Mouse (Mus musculus) MEL (cell line): Measurements from ENCODE around the gene Acot11. TPM values are rescaled to one million over a fixed set of nuclear protein-coding genes. Genes with fewer than 3 reads are reported as not detected.

Experiments used
- DNase-seq: peaks from one replicate; pipeline ENCODE4 v3.0.0; 2011; ENCODE audit warnings: low read depth, low spot score
- H3K27ac ChIP-seq: 2 replicates; pipeline ENCODE4 v1.5.1; 2012; ENCODE audit warnings: low read depth, mild to moderate bottlenecking, control low read depth, low read length, moderate library complexity; ENCODE audit not compliant: control insufficient read depth
- H3K27me3 ChIP-seq, 2 experiments: fragments of 150-350 bp in 1 of 2; sonication (generic) in 1 of 2; 2 replicates each; pipeline ENCODE4 v1.6.1; 2012; ENCODE audit warnings: low read length in 2 of 2, mild to moderate bottlenecking in 2 of 2, improper control_type of control experiment in 1 of 2, moderate library complexity in 1 of 2; ENCODE audit not compliant: insufficient read depth in 2 of 2, control insufficient read depth in 1 of 2
- H3K36me3 ChIP-seq, 2 experiments: 2 replicates each; pipeline ENCODE4 v1.6.1; 2012 to 2014; ENCODE audit warnings: low read length in 2 of 2, improper control_type of control experiment in 1 of 2, inconsistent platforms in 1 of 2, mild to moderate bottlenecking in 1 of 2; ENCODE audit not compliant: insufficient read depth in 2 of 2, control insufficient read depth in 1 of 2
- H3K4me1 ChIP-seq, 2 experiments: fragments of 150-350 bp in 1 of 2; sonication (generic) in 1 of 2; 2 replicates each; pipeline ENCODE4 v1.6.1; 2012; ENCODE audit warnings: low read length in 2 of 2, improper control_type of control experiment in 1 of 2, mild to moderate bottlenecking in 1 of 2; ENCODE audit not compliant: insufficient read depth in 2 of 2, control insufficient read depth in 1 of 2
- H3K4me3 ChIP-seq, 2 experiments: fragments of 150-350 bp in 1 of 2; sonication (generic) in 1 of 2; 2 replicates each; pipeline ENCODE4 v1.5.1; 2012; ENCODE audit warnings: low read depth in 2 of 2, low read length in 2 of 2, mild to moderate bottlenecking in 2 of 2, moderate library complexity in 2 of 2, control low read depth in 1 of 2, improper control_type of control experiment in 1 of 2; ENCODE audit not compliant: control insufficient read depth in 1 of 2, insufficient read depth in 1 of 2
- H3K79me2 ChIP-seq: 2 replicates; pipeline ENCODE4 v1.6.1; 2012; ENCODE audit warnings: mild to moderate bottlenecking, low read length, moderate library complexity; ENCODE audit not compliant: control insufficient read depth, poor library complexity, insufficient read depth
- H3K9ac ChIP-seq: 2 replicates; pipeline ENCODE4 v1.6.1; 2012; ENCODE audit warnings: low read depth, mild to moderate bottlenecking, control low read depth, low read length, moderate library complexity; ENCODE audit not compliant: control insufficient read depth, poor library complexity, severe bottlenecking
- H3K9me3 ChIP-seq: fragments of 150-350 bp; sonication (generic); replicated peaks from 2 replicates; pipeline ENCODE4 v1.6.1; 2012; ENCODE audit warnings: mild to moderate bottlenecking, low read length, improper control_type of control experiment, moderate library complexity; ENCODE audit not compliant: insufficient read depth
- BHLHE40 ChIP-seq: IDR thresholded peaks from 2 replicates; pipeline ENCODE4 v1.6.1; 2012; ENCODE audit warnings: low read depth, mild to moderate bottlenecking, inconsistent platforms, low read length, improper control_type of control experiment, borderline replicate concordance
- ELF1 ChIP-seq: IDR thresholded peaks from 2 replicates; pipeline ENCODE4 v1.6.1; 2014; ENCODE audit warnings: low read depth, mild to moderate bottlenecking, inconsistent platforms, low read length, improper control_type of control experiment, moderate library complexity
- EP300 ChIP-seq, 2 experiments: IDR thresholded peaks; 2 replicates each; pipeline ENCODE4 v1.6.1; 2011; ENCODE audit warnings: improper control_type of control experiment in 2 of 2, low read length in 2 of 2, low read depth in 1 of 2, mild to moderate bottlenecking in 1 of 2
- GABPA ChIP-seq: IDR thresholded peaks from 2 replicates; pipeline ENCODE4 v1.6.1; 2012; ENCODE audit warnings: low read depth, mild to moderate bottlenecking, inconsistent platforms, low read length, improper control_type of control experiment, moderate library complexity
- JUND ChIP-seq: IDR thresholded peaks from 2 replicates; pipeline ENCODE4 v1.6.1; 2011; ENCODE audit warnings: low read depth, mild to moderate bottlenecking, improper control_type of control experiment, low read length
- MAFK ChIP-seq: IDR thresholded peaks from 2 replicates; pipeline ENCODE4 v1.6.1; 2011; ENCODE audit warnings: low read depth, mild to moderate bottlenecking, low read length, improper control_type of control experiment, borderline replicate concordance
- MAX ChIP-seq: IDR thresholded peaks from 2 replicates; pipeline ENCODE4 v1.6.1; 2011; ENCODE audit warnings: low read length, improper control_type of control experiment
- MEF2A ChIP-seq: IDR thresholded peaks from 2 replicates; pipeline ENCODE4 v1.6.1; 2014; ENCODE audit warnings: low read depth, mild to moderate bottlenecking, inconsistent platforms, low read length, improper control_type of control experiment; ENCODE audit not compliant: poor library complexity, insufficient replicate concordance, severe bottlenecking; ENCODE audit errors: extremely low read depth
- RCOR1 ChIP-seq: IDR thresholded peaks from 2 replicates; pipeline ENCODE4 v1.6.1; 2012; ENCODE audit warnings: low read depth, mild to moderate bottlenecking, inconsistent platforms, low read length, improper control_type of control experiment
- TAL1 ChIP-seq: IDR thresholded peaks from 2 replicates; pipeline ENCODE4 v1.6.1; 2012; ENCODE audit warnings: mild to moderate bottlenecking, inconsistent platforms, low read length, moderate library complexity, mixed read lengths
- TCF12 ChIP-seq: IDR thresholded peaks from 2 replicates; pipeline ENCODE4 v1.6.1; 2014; ENCODE audit warnings: low read depth, mild to moderate bottlenecking, inconsistent platforms, low read length, improper control_type of control experiment, moderate library complexity
- USF2 ChIP-seq, 2 experiments: IDR thresholded peaks; 2 replicates each; pipeline ENCODE4 v1.6.1; 2011 to 2012; ENCODE audit warnings: improper control_type of control experiment in 2 of 2, low read length in 2 of 2, borderline replicate concordance in 1 of 2, inconsistent platforms in 1 of 2, low read depth in 1 of 2, mild to moderate bottlenecking in 1 of 2; ENCODE audit not compliant: insufficient read depth in 1 of 2
- ZKSCAN1 ChIP-seq: IDR thresholded peaks from 2 replicates; pipeline ENCODE4 v1.6.1; 2012; ENCODE audit warnings: low read depth, mild to moderate bottlenecking, inconsistent platforms, low read length, improper control_type of control experiment, moderate library complexity
- ZMIZ1 ChIP-seq: IDR thresholded peaks from 2 replicates; pipeline ENCODE4 v1.6.1; 2012; ENCODE audit warnings: low read depth, mild to moderate bottlenecking, inconsistent platforms, low read length, improper control_type of control experiment, moderate library complexity
- polyA plus RNA-seq, 2 experiments: library from polyadenylated mRNA; stranded (reverse) in 1 of 2; unstranded in 1 of 2; fragments of >175 nt in 1 of 2; fragments of >200 nt in 1 of 2; gene quantifications; 2 replicates each; pipeline versions ENCODE4 v1.2.1 to v1.2.4; 2012; ENCODE audit warnings: low replicate concordance in 2 of 2, low read depth in 1 of 2; ENCODE audit not compliant: insufficient read length in 2 of 2, insufficient read depth in 1 of 2, missing spikeins in 1 of 2
- total RNA-seq: library from RNA; depleted of rRNA; stranded (reverse); fragments of 300-350 nt; gene quantifications from 2 replicates; pipeline ENCODE4 v1.2.3, GENCODE M21; 2012

The Acot11 gene
- total and polyA plus RNA-seq, 3 experiments: 1.5 to 2.5 TPM; not detected in 1

DNA sequence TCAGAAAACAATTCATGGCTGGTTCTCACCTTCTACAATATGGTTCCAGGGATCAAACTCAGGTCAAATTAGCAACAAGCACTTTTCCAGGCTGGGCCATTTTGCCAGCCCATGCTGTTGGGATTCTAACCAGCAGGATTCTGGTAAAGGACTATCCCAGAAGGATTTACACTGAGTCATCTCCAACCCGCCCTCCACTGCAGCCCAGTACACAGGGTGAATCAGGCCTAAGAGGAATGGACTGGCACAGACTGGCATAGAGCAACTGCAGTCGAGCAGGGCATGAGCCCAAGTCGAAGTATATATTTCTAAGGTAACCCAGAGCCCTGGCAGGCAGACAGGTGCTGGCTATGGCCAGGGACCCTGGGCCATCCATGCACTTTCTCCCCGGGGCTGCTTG is 12.2 kb upstream of the Acot11 start:
- DNase-seq: no peak
- H3K36me3 ChIP-seq: no peaks in the 10 kb centered on the region
- H3K4me3 ChIP-seq: no peak overlapping the region
- TF ChIP-seq MAFK (no peak), ZKSCAN1 (no peak), TAL1 (no peak), EP300 (IDR thresholded peaks at IDR 0.05; ENCODE audit: low read depth in 1 of 2, low read length in 2 of 2) (no peak), ELF1 (no peak), RCOR1 (no peak), BHLHE40 (no peak), MEF2A (no peak), GABPA (no peak), USF2 (IDR thresholded peaks at IDR 0.05; ENCODE audit: borderline replicate concordance in 1 of 2, insufficient read depth in 1 of 2, low read depth in 1 of 2, low read length in 2 of 2) (no peak)
- TF ChIP-seq, all 39 proteins: peak for 0
- Histone ChIP-seq H3K27ac (no peak overlapping the region), H3K9ac (no peak overlapping the region), H3K79me2 (no peaks in the 10 kb centered on the region), H3K4me1 (no peaks in the 10 kb centered on the region), H3K27me3 (no peaks in the 10 kb centered on the region; a peak in 1 of 4 replicates), H3K9me3 (no peaks in the 10 kb centered on the region)

DNA sequence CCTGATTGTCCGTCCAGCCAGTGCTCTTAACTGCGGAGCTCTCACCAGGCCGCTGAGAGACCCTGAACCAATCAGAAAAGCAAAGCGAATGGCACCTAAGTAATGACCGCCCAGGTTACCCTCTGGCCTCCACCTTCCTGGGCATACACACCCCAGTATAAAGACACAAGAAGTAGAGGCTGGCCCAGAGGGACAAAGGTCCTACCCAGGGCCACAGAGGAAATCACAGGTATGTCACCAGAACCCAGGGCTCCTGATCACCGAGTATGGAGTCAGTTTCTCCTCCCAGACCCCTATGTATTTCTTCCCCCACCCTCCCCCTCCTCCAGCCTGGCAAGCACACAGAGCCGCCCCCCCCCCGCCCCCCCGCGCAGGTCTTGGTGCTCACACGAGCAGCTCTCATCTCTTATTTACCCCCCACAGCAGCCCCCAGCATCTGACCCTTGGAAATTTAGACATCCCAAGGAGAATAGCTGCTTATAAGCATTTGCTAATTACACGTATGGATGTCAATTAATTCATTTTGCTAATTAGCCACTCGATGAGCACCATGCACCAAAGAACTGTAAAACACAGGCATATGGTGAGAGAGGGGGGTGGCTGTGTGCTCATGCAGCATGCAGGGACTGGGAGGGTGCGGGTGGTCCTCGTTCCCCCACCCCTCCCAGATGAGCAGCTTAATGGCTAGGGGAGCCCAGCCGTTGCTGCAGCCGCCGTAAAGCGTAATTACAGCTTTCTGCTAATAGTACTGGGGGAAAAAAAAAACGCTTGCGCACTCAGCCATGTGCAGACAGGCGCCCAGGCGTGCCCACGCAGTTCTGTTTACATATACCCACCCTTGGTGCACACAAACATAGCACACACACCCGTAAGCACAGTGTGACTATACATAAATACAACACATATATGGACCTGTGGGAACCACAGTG is 10.9 kb upstream of the Acot11 start:
- no peaks in the 10 kb centered on the region for H3K27me3 ChIP-seq
- no peaks in the 10 kb centered on the region for H3K4me1 ChIP-seq
- TF ChIP-seq GABPA: no peak
- TF ChIP-seq TCF12: no peak
- TF ChIP-seq MAX: no peak
- no peak for TF ChIP-seq ZMIZ1
- TF ChIP-seq JUND: no peak
- no peak for DNase-seq
- H3K27ac ChIP-seq: no peak overlapping the region
- no peak overlapping the region for H3K4me3 ChIP-seq
- no peaks in the 10 kb centered on the region for H3K36me3 ChIP-seq
- no peaks in the 10 kb centered on the region for H3K9me3 ChIP-seq
- H3K9ac ChIP-seq: no peak overlapping the region
- no peaks in the 10 kb centered on the region for H3K79me2 ChIP-seq
